In genomic region chr12:5996672-5997071, GRCm38 (mm10) we compare ENCODE assay signal across 20 mouse cellular contexts.
A peak's percentile ranks its signal among the peaks of the same experiment; 100 is the strongest.
DNase-seq lines count a peak whose midpoint lies in the region; ATAC-seq lines count a peak whose summit lies in the region.
"Had no signal": no experiment of that assay in that cellular context is flagged by ENCODE, and none has a peak within 500 bp of the region (broad histone marks: within the 10 kb centered on the region; RNA-seq: fewer than 3 reads in every experiment).

No protein-coding gene starts in this region.

- peak; percentile 88 for ATAC-seq in frontal cortex, adult (ENCODE audit: low TSS enrichment)
- ATAC-seq: activated CD4-positive, CD25-positive, alpha-beta regulatory T cell, adult 4 months; forebrain, embryonic 14.5 days; intestine, embryonic 15.5 days; lung, postnatal 0 days; midbrain, embryonic 13.5 days had no signal

- intact Hi-C loops in left cerebral cortex, postnatal 4 days (cut with DNase I): no loop called here
- intact Hi-C loops in left cerebral cortex, postnatal 36 days (cut with DNase I): no loop called here

- no peak for DNase-seq in frontal cortex, postnatal 25 days (ENCODE audit: low spot score in 2 of 2)
- peak; percentile 71 for DNase-seq in left cerebral cortex, postnatal 4 days
- no peak for DNase-seq in left cerebral cortex, postnatal 36 days (ENCODE audit: low spot score in 2 of 2)
- peak; percentile 60 for DNase-seq in retina, embryonic 14.5 days (ENCODE audit: low spot score)
- DNase-seq in spleen, postnatal 10 days (ENCODE audit: low spot score in 2 of 2): no peak
- DNase-seq: adrenal gland, adult 2 months; adrenal gland, postnatal 36 days; B cell, adult 2 months; embryo, embryonic 11 days; heart, adult 2 months; heart, postnatal 4 days; kidney, adult 8-10 months; liver, embryonic 13.5 days; lung, adult 18-20 months had no signal

Comparison
In these comparisons a context has a peak if more than half of its experiments do, and no peak if none do; other contexts are left out.
1. DNase-seq: peak in left cerebral cortex, postnatal 4 days (single experiment) and retina, embryonic 14.5 days (single experiment); none in frontal cortex, postnatal 25 days (0 of 2), left cerebral cortex, postnatal 36 days (0 of 2) and spleen, postnatal 10 days (0 of 2).